Mouse (Mus musculus) lung, embryonic 15.5 days (tissue): Measurements from ENCODE around the gene Agbl4. TPM values are rescaled to one million over a fixed set of nuclear protein-coding genes. Genes with fewer than 3 reads are reported as not detected.
"Not testable (repeated sequence)": the region's sequence is repeated elsewhere in the genome, so short reads cannot be mapped to it uniquely, and the experiment has no call there.

ENCODE experiments used
- ATAC-seq: fragments of 200-750 bp; cut with Nextera tagmentation; 2 replicates; pipeline ENCODE4 v1.8.0; 2017; ENCODE audit warnings: moderate number of reproducible peaks, borderline replicate concordance; ENCODE audit not compliant: low FRiP score, low TSS enrichment; ENCODE audit errors: extremely low read depth
- H3K27ac ChIP-seq: fragments of 300-500 bp; sonication (generic); 2 replicates; pipeline ENCODE4 v1.5.1; 2015; ENCODE audit warnings: moderate library complexity, mild to moderate bottlenecking, inconsistent platforms
- H3K27me3 ChIP-seq: fragments of 300-500 bp; sonication (generic); 2 replicates; pipeline ENCODE4 v1.6.1; 2015; ENCODE audit warnings: inconsistent platforms
- H3K36me3 ChIP-seq: fragments of 300-500 bp; sonication (generic); 2 replicates; pipeline ENCODE4 v1.6.1; 2015; ENCODE audit warnings: inconsistent platforms
- H3K4me1 ChIP-seq: fragments of 300-500 bp; sonication (generic); 2 replicates; pipeline ENCODE4 v1.6.1; 2015; ENCODE audit warnings: inconsistent platforms
- H3K4me2 ChIP-seq: fragments of 300-500 bp; sonication (generic); 2 replicates; pipeline ENCODE4 v1.6.1; 2015; ENCODE audit warnings: inconsistent platforms, mild to moderate bottlenecking, moderate library complexity
- H3K4me3 ChIP-seq: fragments of 300-500 bp; sonication (generic); 2 replicates; pipeline ENCODE4 v1.5.1; 2015; ENCODE audit warnings: mild to moderate bottlenecking, inconsistent platforms
- H3K9ac ChIP-seq: fragments of 300-500 bp; sonication (generic); 2 replicates; pipeline ENCODE4 v1.6.1; 2015; ENCODE audit warnings: inconsistent platforms
- H3K9me3 ChIP-seq: fragments of 300-500 bp; sonication (generic); 2 replicates; pipeline ENCODE4 v1.6.1; 2016; ENCODE audit warnings: inconsistent platforms
- WGBS: fragments of 180-500 bp; shearing (Covaris S2); methylation state at CpG from one replicate; pipeline ENCODE4 v1.1.7; 2015; 5-methylcytosine and 5-hydroxymethylcytosine counted together
- polyA plus RNA-seq: library from polyadenylated mRNA; unstranded; fragments of >200 nt; fragmentation: Nextera tagmentation; extraction: Ambion mirVana; gene quantifications from 2 replicates; pipeline ENCODE4 v1.2.1, GENCODE M21; 2015

Agbl4 gene
- polyA plus RNA-seq, 1 experiment from 2014 or later = 0.50 TPM

DNA sequence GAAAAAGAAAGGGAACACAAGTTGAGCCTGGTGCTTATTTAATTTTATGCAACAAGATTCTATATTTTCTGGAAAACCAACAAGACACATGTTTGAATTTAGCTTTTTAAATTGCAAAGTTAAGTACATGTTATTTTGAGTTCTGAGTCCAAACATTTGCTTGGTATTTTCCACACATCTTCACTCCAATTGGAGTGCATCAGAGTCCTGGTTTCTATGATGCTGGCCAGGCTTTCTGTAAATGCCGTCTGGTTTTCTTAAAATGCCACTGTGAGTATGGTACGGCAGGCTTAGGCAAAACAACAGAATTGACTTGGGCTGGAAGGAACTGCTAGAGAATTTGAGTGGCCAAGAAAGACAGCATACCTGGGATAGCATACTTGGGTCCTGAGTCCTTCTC, 784.0 kb downstream of the Agbl4 start:
- no peak overlapping the region for H3K9ac ChIP-seq
- H3K4me2 ChIP-seq = no peak overlapping the region
- H3K9me3 ChIP-seq = no peaks in the 10 kb centered on the region
- H3K36me3 ChIP-seq = no peaks in the 10 kb centered on the region
- H3K4me3 ChIP-seq = no peak overlapping the region
- 76% methylated on average over 2 of the region's 2 CpGs for WGBS
- no peaks in the 10 kb centered on the region for H3K27me3 ChIP-seq
- no peaks in the 10 kb centered on the region for H3K4me1 ChIP-seq
- ATAC-seq = no peak
- H3K27ac ChIP-seq = no peak overlapping the region

GRCm38 (mm10) chr4:111200100-111200499, 802.6 kb downstream of the Agbl4 start:
- Histone ChIP-seq H3K4me2 (no peak overlapping the region), H3K4me1 (0 out of 2 replicates have a peak, but pooled peaks cover 5% of the 10 kb centered on the region), H3K27ac (no peak overlapping the region), H3K9me3 (no peaks in the 10 kb centered on the region), H3K36me3 (no peaks in the 10 kb centered on the region), H3K27me3 (no peaks in the 10 kb centered on the region), H3K9ac (no peak overlapping the region), H3K4me3 (no peak overlapping the region)
- WGBS = 1% methylated on average over 2 of the region's 2 CpGs
- ATAC-seq = peak; percentile 88; the same call in 1 of the 2 replicates

DNA sequence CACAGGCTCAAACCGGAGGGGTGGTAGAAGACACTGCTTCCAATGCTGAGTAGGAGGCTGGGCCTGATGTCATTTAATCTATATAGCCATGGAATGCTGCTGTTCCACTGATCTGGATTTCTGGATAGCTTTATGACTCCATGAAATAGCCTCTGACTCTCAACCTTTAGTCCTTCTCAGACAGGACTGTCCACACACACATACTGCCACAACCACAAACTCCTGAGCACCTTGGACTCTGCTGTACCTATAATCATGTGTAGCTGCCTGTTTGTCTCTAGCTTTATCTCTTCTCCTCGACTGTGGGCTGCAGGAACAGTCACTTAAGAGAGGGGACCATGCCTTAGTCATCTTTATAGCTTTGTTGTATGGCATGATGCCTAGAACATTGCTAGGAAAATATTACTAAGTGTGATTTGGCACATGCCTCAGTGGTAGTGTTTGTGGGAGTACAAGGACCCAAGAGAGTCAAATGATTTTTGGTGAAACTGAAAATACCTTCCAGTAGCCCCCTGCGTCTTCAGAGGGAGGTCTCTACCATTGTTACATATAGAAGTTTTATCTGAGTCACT, 817.8 kb downstream of the Agbl4 start:
- Histone ChIP-seq H3K36me3 (no peaks in the 10 kb centered on the region), H3K27me3 (no peaks in the 10 kb centered on the region), H3K4me1 (no peaks in the 10 kb centered on the region), H3K4me2 (no peak overlapping the region), H3K9ac (no peak overlapping the region), H3K9me3 (no peaks in the 10 kb centered on the region), H3K27ac (no peak overlapping the region), H3K4me3 (no peak overlapping the region)
- ATAC-seq = no peak
- 59% methylated on average over 3 of the region's 3 CpGs for WGBS

GRCm38 (mm10) chr4:111219030-111219429, 821.6 kb downstream of the Agbl4 start:
- not testable (repeated sequence) for H3K27me3 ChIP-seq, H3K36me3 ChIP-seq, H3K27ac ChIP-seq, H3K9ac ChIP-seq, H3K4me1 ChIP-seq, ATAC-seq, H3K4me2 ChIP-seq, H3K4me3 ChIP-seq, H3K9me3 ChIP-seq
- WGBS = 70% methylated on average over 1 of the region's 1 CpGs

- not testable (repeated sequence) for H3K9me3 ChIP-seq, H3K4me1 ChIP-seq, H3K4me2 ChIP-seq
These were observed 822.1 kb downstream of the Agbl4 start for GRCm38 (mm10) chr4:111219543-111219942.

DNA sequence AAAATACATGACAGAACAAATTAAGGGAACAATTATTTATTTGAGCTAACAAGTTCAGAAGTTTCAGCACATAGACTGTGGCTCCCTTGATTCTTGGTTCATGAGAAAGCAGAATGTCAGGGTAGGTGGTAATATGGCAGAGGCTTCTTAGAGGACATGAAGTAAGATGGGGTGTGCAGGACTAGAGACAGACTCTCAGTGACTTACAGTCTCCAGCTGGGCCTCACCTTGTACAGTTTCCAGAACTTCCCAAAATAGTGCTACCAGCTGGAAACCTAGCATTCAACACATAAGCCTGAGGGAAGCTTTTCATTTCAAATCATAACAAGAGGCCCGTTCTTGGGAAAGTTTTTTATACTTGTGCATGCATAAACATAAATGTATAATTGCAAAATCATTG, 836.4 kb downstream of the Agbl4 start:
- Histone ChIP-seq H3K9me3 (no peaks in the 10 kb centered on the region), H3K4me3 (no peak overlapping the region), H3K27ac (no peak overlapping the region), H3K4me1 (no peaks in the 10 kb centered on the region), H3K36me3 (no peaks in the 10 kb centered on the region), H3K9ac (no peak overlapping the region), H3K27me3 (no peaks in the 10 kb centered on the region), H3K4me2 (no peak overlapping the region)
- ATAC-seq = peak; percentile 57; the same call in 1 of the 2 replicates
- 45% methylated on average over 1 of the region's 1 CpGs for WGBS

More at GRCm38 (mm10) chr4:111219543-111219942, 822.1 kb downstream of the Agbl4 start:
- not testable (repeated sequence) for H3K27ac ChIP-seq, ATAC-seq, H3K36me3 ChIP-seq, H3K27me3 ChIP-seq, H3K9ac ChIP-seq, H3K4me3 ChIP-seq
- 92% methylated on average over 9 of the region's 9 CpGs for WGBS

GRCm38 (mm10) chr4:111251917-111252316, 854.5 kb downstream of the Agbl4 start:
- no peak overlapping the region for H3K9ac ChIP-seq
- no peak overlapping the region for H3K4me3 ChIP-seq
- no peaks in the 10 kb centered on the region for H3K9me3 ChIP-seq
- no peak for ATAC-seq
- H3K4me1 ChIP-seq = no peaks in the 10 kb centered on the region
- no peak overlapping the region for H3K27ac ChIP-seq
- WGBS = 69% methylated on average over 5 of the region's 5 CpGs
- no peak overlapping the region for H3K4me2 ChIP-seq
- H3K36me3 ChIP-seq = no peaks in the 10 kb centered on the region
- no peaks in the 10 kb centered on the region for H3K27me3 ChIP-seq

DNA sequence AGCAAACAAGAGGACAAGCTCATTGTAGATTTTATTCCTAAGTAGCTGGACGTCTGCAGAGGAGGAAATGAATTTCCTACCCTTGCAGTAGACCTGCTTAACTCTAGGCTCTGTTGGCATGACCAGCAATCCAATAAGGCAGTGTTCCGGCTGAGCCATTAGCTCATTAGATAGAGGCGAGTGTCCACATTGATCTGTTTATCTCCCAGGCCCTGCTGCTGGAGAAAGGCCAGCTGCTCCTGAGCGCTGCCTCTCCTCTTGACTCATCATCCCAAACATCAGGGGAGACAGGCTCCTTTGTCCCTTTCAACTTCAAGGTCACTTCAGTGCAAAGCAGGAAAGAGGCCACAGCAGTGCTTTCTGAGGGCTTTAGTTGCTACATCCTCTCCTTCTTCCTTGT, 858.0 kb downstream of the Agbl4 start:
- no peaks in the 10 kb centered on the region for H3K36me3 ChIP-seq
- 13% methylated on average over 4 of the region's 4 CpGs for WGBS
- H3K27ac ChIP-seq = no peak overlapping the region
- H3K4me2 ChIP-seq = no peak overlapping the region
- ATAC-seq = no peak
- no peak overlapping the region for H3K9ac ChIP-seq
- H3K9me3 ChIP-seq = no peaks in the 10 kb centered on the region
- no peaks in the 10 kb centered on the region for H3K4me1 ChIP-seq
- H3K27me3 ChIP-seq = no peaks in the 10 kb centered on the region
- H3K4me3 ChIP-seq = no peak overlapping the region

- no peak for ATAC-seq
- Histone ChIP-seq H3K36me3 (no peaks in the 10 kb centered on the region), H3K4me3 (no peak overlapping the region), H3K27me3 (no peaks in the 10 kb centered on the region), H3K27ac (no peak overlapping the region), H3K4me2 (no peak overlapping the region), H3K9me3 (no peaks in the 10 kb centered on the region), H3K4me1 (no peaks in the 10 kb centered on the region), H3K9ac (no peak overlapping the region)
These were observed 859.5 kb downstream of the Agbl4 start for GRCm38 (mm10) chr4:111256931-111257330.

- Histone ChIP-seq H3K4me2 (no peak overlapping the region), H3K9ac (no peak overlapping the region), H3K4me1 (no peaks in the 10 kb centered on the region), H3K27me3 (no peaks in the 10 kb centered on the region), H3K27ac (no peak overlapping the region), H3K9me3 (no peaks in the 10 kb centered on the region), H3K4me3 (no peak overlapping the region), H3K36me3 (no peaks in the 10 kb centered on the region)
- WGBS = 78% methylated on average over 2 of the region's 2 CpGs
- ATAC-seq = no peak
These were observed 883.5 kb downstream of the Agbl4 start for GRCm38 (mm10) chr4:111280936-111281335.

- H3K4me2 ChIP-seq = no peak overlapping the region
- no peak overlapping the region for H3K27ac ChIP-seq
- H3K36me3 ChIP-seq = no peaks in the 10 kb centered on the region
- no peak for ATAC-seq
- no peak overlapping the region for H3K4me3 ChIP-seq
- H3K4me1 ChIP-seq = no peaks in the 10 kb centered on the region
- no peaks in the 10 kb centered on the region for H3K9me3 ChIP-seq
- WGBS = 84% methylated on average over 4 of the region's 4 CpGs
- H3K9ac ChIP-seq = no peak overlapping the region
- H3K27me3 ChIP-seq = no peaks in the 10 kb centered on the region
These were observed 884.4 kb downstream of the Agbl4 start for GRCm38 (mm10) chr4:111281836-111282235.

GRCm38 (mm10) chr4:111284625-111285024, 887.2 kb downstream of the Agbl4 start:
- no peak overlapping the region for H3K27ac ChIP-seq
- ATAC-seq = no peak
- no peaks in the 10 kb centered on the region for H3K36me3 ChIP-seq
- no peaks in the 10 kb centered on the region for H3K4me1 ChIP-seq
- H3K4me2 ChIP-seq = no peak overlapping the region
- H3K4me3 ChIP-seq = no peak overlapping the region
- 84% methylated on average over 2 of the region's 2 CpGs for WGBS
- H3K9ac ChIP-seq = no peak overlapping the region
- no peaks in the 10 kb centered on the region for H3K27me3 ChIP-seq
- no peaks in the 10 kb centered on the region for H3K9me3 ChIP-seq
